Mouse (Mus musculus) MEL (cell line): Measurements from ENCODE around the gene Evi2b.

ENCODE experiments used
- CTCF ChIP-seq, 3 experiments: IDR thresholded peaks in 2 of 3; conservative IDR thresholded peaks in 1 of 3; 2 replicates each; pipeline ENCODE4 v1.5.1; 2011 to 2012; ENCODE audit warnings: low read length in 3 of 3, low read depth in 2 of 3, mild to moderate bottlenecking in 2 of 3, improper control_type of control experiment in 1 of 3, inconsistent platforms in 1 of 3, mixed read lengths in 1 of 3, moderate library complexity in 1 of 3; ENCODE audit not compliant: control insufficient read depth in 1 of 3, insufficient read depth in 1 of 3, poor library complexity in 1 of 3, severe bottlenecking in 1 of 3
- GATA1 ChIP-seq: IDR thresholded peaks from 2 replicates; pipeline ENCODE4 v1.6.1; 2011; ENCODE audit warnings: low read depth, low read length, improper control_type of control experiment
- JUND ChIP-seq: IDR thresholded peaks from 2 replicates; pipeline ENCODE4 v1.6.1; 2011; ENCODE audit warnings: low read depth, mild to moderate bottlenecking, improper control_type of control experiment, low read length
- MYB ChIP-seq: IDR thresholded peaks from 2 replicates; pipeline ENCODE4 v1.6.1; 2011; ENCODE audit warnings: mild to moderate bottlenecking, low read depth, low read length, improper control_type of control experiment
- USF1 ChIP-seq: IDR thresholded peaks from 2 replicates; pipeline ENCODE4 v1.6.1; 2014; ENCODE audit warnings: low read depth, mild to moderate bottlenecking, inconsistent platforms, low read length, improper control_type of control experiment, moderate library complexity
- ZKSCAN1 ChIP-seq: IDR thresholded peaks from 2 replicates; pipeline ENCODE4 v1.6.1; 2012; ENCODE audit warnings: low read depth, mild to moderate bottlenecking, inconsistent platforms, low read length, improper control_type of control experiment, moderate library complexity

- no peak for TF ChIP-seq JUND
- TF ChIP-seq USF1: no peak
- TF ChIP-seq MYB: no peak
- no peak for TF ChIP-seq CTCF (IDR thresholded peaks at IDR 0.05 in 2 of 3, conservative IDR thresholded peaks at IDR 0.05 in 1 of 3; ENCODE audit: control insufficient read depth in 1 of 3, insufficient read depth in 1 of 3, low read depth in 2 of 3, low read length in 3 of 3, poor library complexity in 1 of 3, severe bottlenecking in 1 of 3)
- TF ChIP-seq GATA1: no peak
- TF ChIP-seq ZKSCAN1: no peak
Observed at GRCm38 (mm10) chr11:79560536-79560935, 37.0 kb upstream of the Evi2b start.
